Mouse (Mus musculus): ENCODE measurements around the gene Kif1b. TPM values are rescaled to one million over a fixed set of nuclear protein-coding genes. Genes with fewer than 3 reads are reported as not detected.
"Not testable (repeated sequence)": the region's sequence is repeated elsewhere in the genome, so short reads cannot be mapped to it uniquely, and the experiment has no call there.

Kif1b gene
- total and polyA plus RNA-seq, 2 experiments from 2014 or later, result 213 to 322 TPM

DNA sequence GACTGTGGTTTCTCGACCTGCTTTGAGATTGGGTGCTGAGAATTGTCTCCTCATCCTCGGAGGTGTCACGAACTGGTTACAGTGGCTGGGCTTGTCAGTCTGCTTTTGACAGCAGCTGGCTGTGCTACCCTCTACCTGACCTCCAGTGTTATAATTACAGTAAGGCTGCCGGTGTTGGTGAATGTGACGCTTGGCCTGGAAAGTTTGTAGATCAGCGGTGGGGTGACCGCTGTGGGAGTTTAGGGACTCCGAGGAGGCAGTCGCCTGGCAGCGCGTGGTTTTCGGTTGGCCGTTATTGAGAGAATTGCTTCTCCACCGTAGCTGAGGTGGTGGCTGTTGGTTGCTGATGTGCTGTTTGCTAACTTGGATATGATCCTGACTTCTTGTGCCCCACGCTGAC, 70.5 kb downstream of the Kif1b start:
- no peak overlapping the region for H3K4me2 ChIP-seq (ENCODE audit: low read depth, low read length)
- WGBS, result 94% methylated on average over 15 of the region's 15 CpGs
- no peaks in the 10 kb centered on the region for H3K9me3 ChIP-seq (ENCODE audit: low read length)
- ATAC-seq (no peak), DNase-seq (ENCODE audit: low spot score) (no peak)
- no peaks in the 10 kb centered on the region for H3K4me1 ChIP-seq (ENCODE audit: insufficient read depth, low read length)
- no peaks in the 10 kb centered on the region for H3K27me3 ChIP-seq (ENCODE audit: insufficient read depth, low read length)
- H3K4me3 ChIP-seq (ENCODE audit: low read length), result no peak overlapping the region
- H3K27ac ChIP-seq, result no peak overlapping the region
- no peak overlapping the region for H3K9ac ChIP-seq (replicated peaks; ENCODE audit: low read length)
- H3K36me3 ChIP-seq (ENCODE audit: insufficient read depth, low read length), result peaks cover 28% of the 10 kb centered on the region
- no peak for TF ChIP-seq CTCF (IDR thresholded peaks at IDR 0.05; ENCODE audit: low read depth)

- Histone ChIP-seq H3K36me3 (ENCODE audit: insufficient read depth, low read length) (peaks cover 20% of the 10 kb centered on the region), H3K4me1 (ENCODE audit: insufficient read depth, low read length) (no peaks in the 10 kb centered on the region), H3K27ac (no peak overlapping the region), H3K4me3 (ENCODE audit: low read length) (no peak overlapping the region), H3K9me3 (ENCODE audit: low read length) (no peaks in the 10 kb centered on the region), H3K9ac (replicated peaks; ENCODE audit: low read length) (no peak overlapping the region), H3K27me3 (ENCODE audit: insufficient read depth, low read length) (no peaks in the 10 kb centered on the region), H3K4me2 (ENCODE audit: low read depth, low read length) (no peak overlapping the region)
- TF ChIP-seq CTCF (IDR thresholded peaks at IDR 0.05; ENCODE audit: low read depth), result no peak
- no peak for DNase-seq (ENCODE audit: low spot score)
- ATAC-seq, result no peak
- 52% methylated on average over 9 of the region's 9 CpGs for WGBS
These were observed 73.6 kb downstream of the Kif1b start for GRCm38 (mm10) chr4:149233938-149234337.

DNA sequence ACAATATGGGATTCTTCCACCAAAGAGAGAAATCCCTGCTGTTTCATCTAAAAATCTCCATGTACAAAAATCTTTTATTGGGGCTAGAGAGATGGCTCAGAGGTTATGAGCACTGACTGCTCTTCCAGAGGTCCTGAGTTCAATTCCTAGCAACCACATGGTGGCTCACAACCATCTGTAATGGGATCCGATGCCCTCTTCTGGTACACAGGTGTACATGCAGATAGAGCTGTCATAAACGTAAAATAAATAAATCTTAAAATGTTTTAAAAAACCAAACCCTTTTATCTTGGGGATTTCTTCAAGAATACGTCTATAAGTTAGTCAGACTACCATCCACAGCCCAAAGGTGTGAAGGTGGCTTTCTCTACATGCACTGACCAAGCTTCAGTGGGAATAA, 78.8 kb downstream of the Kif1b start:
- ATAC-seq, result not testable (repeated sequence)

GRCm38 (mm10) chr4:149228256-149228655, 79.2 kb downstream of the Kif1b start:
- WGBS, result 91% methylated on average over 3 of the region's 3 CpGs

More for the DNA sequence above, 78.8 kb downstream of the Kif1b start:
- H3K27me3 ChIP-seq (ENCODE audit: insufficient read depth, low read length); H3K9me3 ChIP-seq (ENCODE audit: low read length); H3K4me1 ChIP-seq (ENCODE audit: insufficient read depth, low read length); H3K9ac ChIP-seq (replicated peaks; ENCODE audit: low read length); H3K27ac ChIP-seq; H3K4me3 ChIP-seq (ENCODE audit: low read length); DNase-seq (ENCODE audit: low spot score); H3K4me2 ChIP-seq (ENCODE audit: low read depth, low read length): not testable (repeated sequence)
- WGBS, result 93% methylated on average over 3 of the region's 3 CpGs
- H3K36me3 ChIP-seq (ENCODE audit: insufficient read depth, low read length), result peaks cover 23% of the 10 kb centered on the region

DNA sequence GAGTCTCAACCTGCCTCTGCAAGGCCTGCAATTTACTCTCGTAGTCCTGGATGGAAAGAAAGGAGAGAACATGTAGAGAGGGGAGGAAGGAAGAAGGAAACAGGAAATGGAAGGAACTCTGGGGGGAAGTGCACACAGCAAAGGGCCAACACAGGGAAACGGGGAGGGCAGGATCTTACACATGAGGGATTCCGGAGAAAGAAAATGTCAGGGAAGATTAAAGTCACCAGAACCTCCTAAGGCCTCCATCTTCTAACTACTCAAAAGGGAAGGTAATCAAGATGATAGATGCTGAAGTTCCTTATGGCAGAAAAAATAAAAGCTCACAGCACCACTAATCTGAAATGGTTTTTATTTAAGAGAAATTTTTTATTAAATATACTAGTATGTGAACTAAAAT, 81.2 kb downstream of the Kif1b start:
- Histone ChIP-seq H3K9ac (replicated peaks; ENCODE audit: low read length) (no peak overlapping the region), H3K27me3 (ENCODE audit: insufficient read depth, low read length) (no peaks in the 10 kb centered on the region), H3K36me3 (ENCODE audit: insufficient read depth, low read length) (peaks cover 44% of the 10 kb centered on the region), H3K4me3 (ENCODE audit: low read length) (no peak overlapping the region), H3K9me3 (ENCODE audit: low read length) (no peaks in the 10 kb centered on the region), H3K4me2 (ENCODE audit: low read depth, low read length) (no peak overlapping the region), H3K27ac (no peak overlapping the region), H3K4me1 (ENCODE audit: insufficient read depth, low read length) (no peaks in the 10 kb centered on the region)
- 79% methylated on average over 3 of the region's 3 CpGs for WGBS
- no peak for ATAC-seq
- no peak for DNase-seq (ENCODE audit: low spot score)
- TF ChIP-seq CTCF (IDR thresholded peaks at IDR 0.05; ENCODE audit: low read depth), result no peak

More at GRCm38 (mm10) chr4:149228256-149228655, 79.2 kb downstream of the Kif1b start:
- no peaks in the 10 kb centered on the region for H3K9me3 ChIP-seq (ENCODE audit: low read length)
- no peaks in the 10 kb centered on the region for H3K4me1 ChIP-seq (ENCODE audit: insufficient read depth, low read length)
- H3K27ac ChIP-seq, result no peak overlapping the region
- H3K36me3 ChIP-seq (ENCODE audit: insufficient read depth, low read length), result peaks cover 25% of the 10 kb centered on the region
- DNase-seq (ENCODE audit: low spot score) (no peak), ATAC-seq (no peak)
- H3K4me2 ChIP-seq (ENCODE audit: low read depth, low read length), result no peak overlapping the region
- no peaks in the 10 kb centered on the region for H3K27me3 ChIP-seq (ENCODE audit: insufficient read depth, low read length)
- TF ChIP-seq CTCF (IDR thresholded peaks at IDR 0.05; ENCODE audit: low read depth), result no peak
- no peak overlapping the region for H3K4me3 ChIP-seq (ENCODE audit: low read length)
- H3K9ac ChIP-seq (replicated peaks; ENCODE audit: low read length), result no peak overlapping the region

DNA sequence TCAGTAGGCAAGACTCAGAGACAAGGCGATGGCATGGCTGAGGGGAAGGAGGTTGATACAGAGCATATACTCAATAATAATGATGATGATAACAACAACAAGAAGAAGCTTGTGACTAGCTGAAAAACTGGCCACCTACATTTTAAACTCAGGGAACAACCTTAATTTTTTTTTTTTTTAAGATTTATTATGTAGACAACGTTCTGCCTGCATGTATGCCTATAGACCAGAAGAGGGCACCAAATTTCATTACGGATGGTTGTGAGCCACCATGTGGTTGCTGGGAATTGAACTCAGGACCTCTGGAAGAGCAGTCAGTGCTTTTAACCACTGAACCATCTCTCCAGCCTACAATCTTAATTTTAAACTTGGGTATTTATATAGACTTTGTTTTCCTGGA, 84.0 kb downstream of the Kif1b start:
- peak; percentile 37 for TF ChIP-seq CTCF (IDR thresholded peaks at IDR 0.05; ENCODE audit: low read depth)
- H3K36me3 ChIP-seq (ENCODE audit: insufficient read depth, low read length), result peaks cover 50% of the 10 kb centered on the region
- ATAC-seq (no peak), DNase-seq (ENCODE audit: low spot score) (no peak)
- H3K27me3 ChIP-seq (ENCODE audit: insufficient read depth, low read length), result no peaks in the 10 kb centered on the region
- no peak overlapping the region for H3K4me3 ChIP-seq (ENCODE audit: low read length)
- 96% methylated on average over 3 of the region's 3 CpGs for WGBS
- H3K9ac ChIP-seq (replicated peaks; ENCODE audit: low read length), result no peak overlapping the region
- H3K27ac ChIP-seq, result no peak overlapping the region
- H3K4me2 ChIP-seq (ENCODE audit: low read depth, low read length), result no peak overlapping the region
- H3K4me1 ChIP-seq (ENCODE audit: insufficient read depth, low read length), result no peaks in the 10 kb centered on the region
- H3K9me3 ChIP-seq (ENCODE audit: low read length), result no peaks in the 10 kb centered on the region

DNA sequence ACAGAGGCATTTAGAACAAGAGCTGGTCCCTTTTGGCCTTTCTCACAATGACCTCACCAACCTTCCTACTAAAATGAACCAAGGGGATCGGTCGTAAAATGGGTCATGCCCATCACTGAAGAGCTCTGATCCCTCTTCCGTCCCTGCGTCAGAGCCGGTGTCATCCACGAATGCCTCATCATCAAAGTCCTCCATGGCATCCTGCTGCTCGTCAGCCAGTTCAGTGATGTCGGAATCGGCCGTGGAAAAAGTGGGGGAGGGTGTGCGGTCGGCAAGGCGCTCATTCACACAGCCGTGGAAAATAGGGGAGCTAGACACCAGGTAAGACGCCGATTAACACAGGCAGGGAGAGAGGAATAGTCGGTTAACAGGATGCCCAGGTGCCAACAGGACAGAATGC, 87.0 kb downstream of the Kif1b start:
- no peak overlapping the region for H3K4me3 ChIP-seq (ENCODE audit: low read length)
- WGBS, result 24% methylated on average over 17 of the region's 17 CpGs
- ATAC-seq (peak; percentile 48), DNase-seq (ENCODE audit: low spot score) (peak; percentile 44)
- H3K4me2 ChIP-seq (ENCODE audit: low read depth, low read length), result no peak overlapping the region
- H3K36me3 ChIP-seq (ENCODE audit: insufficient read depth, low read length), result peaks cover 49% of the 10 kb centered on the region
- no peak for TF ChIP-seq CTCF (IDR thresholded peaks at IDR 0.05; ENCODE audit: low read depth)
- H3K9ac ChIP-seq (replicated peaks; ENCODE audit: low read length), result no peak overlapping the region
- peak overlapping the region; percentile 58 for H3K27ac ChIP-seq
- H3K27me3 ChIP-seq (ENCODE audit: insufficient read depth, low read length), result no peaks in the 10 kb centered on the region
- H3K9me3 ChIP-seq (ENCODE audit: low read length), result no peaks in the 10 kb centered on the region
- no peaks in the 10 kb centered on the region for H3K4me1 ChIP-seq (ENCODE audit: insufficient read depth, low read length)
